Mouse (Mus musculus) hindbrain, embryonic 13.5 days (tissue): ENCODE measurements around the gene Magel2. TPM values are rescaled to one million over a fixed set of nuclear protein-coding genes. Genes with fewer than 3 reads are reported as not detected.

Experiments
- ATAC-seq: fragments of 200-750 bp; cut with Nextera tagmentation; 2 replicates; pipeline ENCODE4 v1.8.0; 2017; ENCODE audit warnings: moderate TSS enrichment; ENCODE audit not compliant: low FRiP score
- H3K27ac ChIP-seq: fragments of 300-500 bp; sonication (generic); 2 replicates; pipeline ENCODE4 v1.5.1; 2015; ENCODE audit warnings: inconsistent platforms, mild to moderate bottlenecking, moderate library complexity
- H3K27me3 ChIP-seq: fragments of 300-500 bp; sonication (generic); 2 replicates; pipeline ENCODE4 v1.6.1; 2015; ENCODE audit warnings: mild to moderate bottlenecking, inconsistent platforms
- H3K36me3 ChIP-seq: fragments of 300-500 bp; sonication (generic); 2 replicates; pipeline ENCODE4 v1.6.1; 2015; ENCODE audit warnings: mild to moderate bottlenecking, inconsistent platforms
- H3K4me1 ChIP-seq: fragments of 300-500 bp; sonication (generic); replicated peaks from 2 replicates; pipeline ENCODE4 v1.6.1; 2015; ENCODE audit warnings: inconsistent platforms
- H3K4me2 ChIP-seq: fragments of 300-500 bp; sonication (generic); 2 replicates; pipeline ENCODE4 v1.6.1; 2015; ENCODE audit warnings: inconsistent platforms, mild to moderate bottlenecking, moderate library complexity
- H3K4me3 ChIP-seq: fragments of 300-500 bp; sonication (generic); 2 replicates; pipeline ENCODE4 v1.5.1; 2015; ENCODE audit warnings: mild to moderate bottlenecking, inconsistent platforms
- H3K9ac ChIP-seq: fragments of 300-500 bp; sonication (generic); 2 replicates; pipeline ENCODE4 v1.6.1; 2015; ENCODE audit warnings: mild to moderate bottlenecking, inconsistent platforms
- H3K9me3 ChIP-seq: fragments of 300-500 bp; sonication (generic); 2 replicates; pipeline ENCODE4 v1.6.1; 2016; ENCODE audit warnings: inconsistent platforms
- WGBS: fragments of 180-500 bp; shearing (Covaris S2); methylation state at CpG from one replicate; pipeline ENCODE4 v1.1.7; 2015; 5-methylcytosine and 5-hydroxymethylcytosine counted together
- polyA plus RNA-seq: library from polyadenylated mRNA; unstranded; fragments of >200 nt; fragmentation: Nextera tagmentation; extraction: Ambion mirVana; gene quantifications from 2 replicates; pipeline ENCODE4 v1.2.1, GENCODE M21; 2015

Magel2 gene
- polyA plus RNA-seq = 16.3 and 19.7 TPM in 2 replicates

GRCm38 (mm10) chr7:62376510-62377304, at the start of gene Magel2:
TSS of gene Magel2 (plus strand) at chr7:62377010.
- WGBS = 21% methylated on average over 31 of the region's 31 CpGs
- Histone ChIP-seq H3K4me3 (peak within 1 kb of the TSS; percentile 63), H3K9ac (peak within 1 kb of the TSS; percentile 88), H3K27ac (peak within 1 kb of the TSS; percentile 83), H3K4me2 (peak within 1 kb of the TSS; percentile 61), H3K4me1 (peaks cover 29% of the 10 kb centered on the region), H3K9me3 (peaks cover 14% of the 10 kb centered on the region), H3K36me3 (peaks cover 6% of the 10 kb centered on the region), H3K27me3 (no peaks in the 10 kb centered on the region)
- peak; percentile 95 for ATAC-seq

GRCm38 (mm10) chr7:62345411-62345810, 31.4 kb upstream of the Magel2 start:
- Histone ChIP-seq H3K36me3 (no peaks in the 10 kb centered on the region), H3K9ac (no peak overlapping the region), H3K4me2 (no peak overlapping the region), H3K9me3 (peaks cover 11% of the 10 kb centered on the region; the same call in 1 of the 2 replicates), H3K4me3 (no peak overlapping the region), H3K4me1 (peaks cover 5% of the 10 kb centered on the region; the same call in 1 of the 2 replicates), H3K27ac (no peak overlapping the region), H3K27me3 (no peaks in the 10 kb centered on the region)
- no peak for ATAC-seq
- 26% methylated on average over 1 of the region's 1 CpGs for WGBS

- no peak within 1 kb of the TSS for H3K4me2 ChIP-seq
- no peaks in the 10 kb centered on the region for H3K27me3 ChIP-seq
- ATAC-seq = no peak
- no peak within 1 kb of the TSS for H3K27ac ChIP-seq
- H3K4me1 ChIP-seq = peaks cover 12% of the 10 kb centered on the region; the same call in 1 of the 2 replicates
- peaks cover 11% of the 10 kb centered on the region; the same call in 1 of the 2 replicates for H3K9me3 ChIP-seq
- H3K36me3 ChIP-seq = no peaks in the 10 kb centered on the region
- 62% methylated on average over 1 of the region's 1 CpGs for WGBS
- no peak within 1 kb of the TSS for H3K9ac ChIP-seq
- H3K4me3 ChIP-seq = no peak within 1 kb of the TSS
These were observed 30.5 kb upstream of the Magel2 start, which contains the start of gene Ndn for GRCm38 (mm10) chr7:62346269-62346668. TSS of gene Ndn (plus strand) at chr7:62346569.

GRCm38 (mm10) chr7:62348106-62348803, 28.6 kb upstream of the Magel2 start:
- no peaks in the 10 kb centered on the region for H3K36me3 ChIP-seq
- peak overlapping the region; percentile 57 for H3K4me3 ChIP-seq
- peaks cover 11% of the 10 kb centered on the region; the same call in 1 of the 2 replicates for H3K9me3 ChIP-seq
- peaks cover 13% of the 10 kb centered on the region; the same call in 1 of the 2 replicates for H3K4me1 ChIP-seq
- H3K9ac ChIP-seq = peak overlapping the region; percentile 87
- H3K4me2 ChIP-seq = peak overlapping the region; percentile 73
- 17% methylated on average over 42 of the region's 42 CpGs for WGBS
- peak; percentile 96 for ATAC-seq
- peak overlapping the region; percentile 91 for H3K27ac ChIP-seq
- no peaks in the 10 kb centered on the region for H3K27me3 ChIP-seq

- ATAC-seq = peak; percentile 57; the same call in 1 of the 2 replicates
- no peaks in the 10 kb centered on the region for H3K36me3 ChIP-seq
These were observed 28.0 kb upstream of the Magel2 start for GRCm38 (mm10) chr7:62348804-62349190.

GRCm38 (mm10) chr7:62351266-62351665, 25.5 kb upstream of the Magel2 start:
- Histone ChIP-seq H3K27ac (no peak overlapping the region), H3K36me3 (no peaks in the 10 kb centered on the region), H3K9ac (no peak overlapping the region), H3K4me2 (peak overlapping the region; percentile 15; the same call in 1 of the 2 replicates), H3K4me1 (peaks cover 13% of the 10 kb centered on the region; the same call in 1 of the 2 replicates), H3K27me3 (no peaks in the 10 kb centered on the region), H3K9me3 (peaks cover 11% of the 10 kb centered on the region; the same call in 1 of the 2 replicates), H3K4me3 (no peak overlapping the region)
- 40% methylated on average over 8 of the region's 8 CpGs for WGBS
- ATAC-seq = no peak

More at GRCm38 (mm10) chr7:62348804-62349190, 28.0 kb upstream of the Magel2 start:
- no peaks in the 10 kb centered on the region for H3K27me3 ChIP-seq
- H3K27ac ChIP-seq = peak overlapping the region; percentile 91
- H3K4me2 ChIP-seq = peak overlapping the region; percentile 73
- H3K4me3 ChIP-seq = peak overlapping the region; percentile 57
- peak overlapping the region; percentile 87 for H3K9ac ChIP-seq
- 38% methylated on average over 17 of the region's 17 CpGs for WGBS
- peaks cover 13% of the 10 kb centered on the region; the same call in 1 of the 2 replicates for H3K4me1 ChIP-seq
- H3K9me3 ChIP-seq = peaks cover 11% of the 10 kb centered on the region; the same call in 1 of the 2 replicates

GRCm38 (mm10) chr7:62365039-62365636, 11.7 kb upstream of the Magel2 start:
- 0 out of 2 replicates have a peak, but pooled peaks cover 3% of the 10 kb centered on the region for H3K9me3 ChIP-seq
- 52% methylated on average over 7 of the region's 7 CpGs for WGBS
- peak overlapping the region; percentile 27 for H3K4me3 ChIP-seq
- peak; percentile 87 for ATAC-seq
- no peaks in the 10 kb centered on the region for H3K4me1 ChIP-seq
- H3K27ac ChIP-seq = peak overlapping the region; percentile 90
- peak overlapping the region; percentile 53; the same call in 1 of the 2 replicates for H3K9ac ChIP-seq
- H3K36me3 ChIP-seq = no peaks in the 10 kb centered on the region
- no peaks in the 10 kb centered on the region for H3K27me3 ChIP-seq
- peak overlapping the region; percentile 34 for H3K4me2 ChIP-seq

- H3K4me2 ChIP-seq = peak overlapping the region; percentile 41; the same call in 1 of the 2 replicates
- WGBS = 55% methylated on average over 8 of the region's 8 CpGs
- no peak for ATAC-seq
- H3K27ac ChIP-seq = peak overlapping the region; percentile 86
- H3K9ac ChIP-seq = peak overlapping the region; percentile 60
- no peaks in the 10 kb centered on the region for H3K36me3 ChIP-seq
- H3K4me1 ChIP-seq = no peaks in the 10 kb centered on the region
- no peaks in the 10 kb centered on the region for H3K27me3 ChIP-seq
- 0 out of 2 replicates have a peak, but pooled peaks cover 3% of the 10 kb centered on the region for H3K9me3 ChIP-seq
- H3K4me3 ChIP-seq = peak overlapping the region; percentile 31
These were observed 10.1 kb upstream of the Magel2 start for GRCm38 (mm10) chr7:62366730-62367129.

GRCm38 (mm10) chr7:62375658-62376057, 1.2 kb upstream of the Magel2 start:
- peaks cover 14% of the 10 kb centered on the region for H3K9me3 ChIP-seq

GRCm38 (mm10) chr7:62377313-62377712, 503 bp downstream of the Magel2 start:
- Histone ChIP-seq H3K4me1 (peaks cover 29% of the 10 kb centered on the region), H3K4me2 (peak overlapping the region; percentile 61), H3K27ac (peak overlapping the region; percentile 83), H3K4me3 (peak overlapping the region; percentile 63), H3K27me3 (no peaks in the 10 kb centered on the region), H3K9ac (peak overlapping the region; percentile 88), H3K36me3 (peaks cover 6% of the 10 kb centered on the region), H3K9me3 (peaks cover 14% of the 10 kb centered on the region)
- peak; percentile 54 for ATAC-seq
- 30% methylated on average over 14 of the region's 14 CpGs for WGBS

More at GRCm38 (mm10) chr7:62375658-62376057, 1.2 kb upstream of the Magel2 start:
- no peak for ATAC-seq
- peaks cover 29% of the 10 kb centered on the region for H3K4me1 ChIP-seq
- H3K36me3 ChIP-seq = peaks cover 6% of the 10 kb centered on the region
- H3K9ac ChIP-seq = no peak overlapping the region
- WGBS = 29% methylated on average over 4 of the region's 4 CpGs
- H3K4me2 ChIP-seq = peak overlapping the region; percentile 61
- no peak overlapping the region for H3K4me3 ChIP-seq
- H3K27me3 ChIP-seq = no peaks in the 10 kb centered on the region
- H3K27ac ChIP-seq = no peak overlapping the region

GRCm38 (mm10) chr7:62378529-62378928, 1.7 kb downstream of the Magel2 start:
- Histone ChIP-seq H3K27me3 (no peaks in the 10 kb centered on the region), H3K9ac (peak overlapping the region; percentile 88), H3K27ac (0 out of 2 replicates have a peak overlapping the region, but pooled peaks have one; percentile 52)

More at GRCm38 (mm10) chr7:62378529-62378928, 1.7 kb downstream of the Magel2 start:
- Histone ChIP-seq H3K9me3 (peaks cover 14% of the 10 kb centered on the region; the same call in 1 of the 2 replicates), H3K36me3 (peaks cover 6% of the 10 kb centered on the region), H3K4me1 (peaks cover 29% of the 10 kb centered on the region), H3K4me3 (peak overlapping the region; percentile 63), H3K4me2 (peak overlapping the region; percentile 61)
- WGBS = 81% methylated on average over 9 of the region's 9 CpGs
- no peak for ATAC-seq
